Mouse (Mus musculus) neural tube, embryonic 10.5 days (tissue): Measurements from ENCODE around the gene Nrxn1.

ENCODE experiments used
- DNase-seq: peaks from one replicate; pipeline ENCODE4 v3.0.0-alpha.2; 2017; ENCODE audit warnings: low spot score; ENCODE audit errors: extremely low spot score

The Nrxn1 gene

GRCm38 (mm10) chr17:90809197-90810163 is 283.4 kb downstream of the Nrxn1 start:
- peak; percentile 23 for DNase-seq

GRCm38 (mm10) chr17:90808256-90808655 is 284.6 kb downstream of the Nrxn1 start:
- no peak for DNase-seq

GRCm38 (mm10) chr17:90807199-90807598 is 285.7 kb downstream of the Nrxn1 start:
- no peak for DNase-seq

GRCm38 (mm10) chr17:90798689-90799088 is 294.2 kb downstream of the Nrxn1 start:
- no peak for DNase-seq

- DNase-seq, result no peak
Measured at GRCm38 (mm10) chr17:90797659-90798288, 295.1 kb downstream of the Nrxn1 start.

- no peak for DNase-seq
Measured at GRCm38 (mm10) chr17:90796974-90797373, 295.9 kb downstream of the Nrxn1 start.

- DNase-seq, result no peak
Measured at GRCm38 (mm10) chr17:90788491-90789127, 304.3 kb downstream of the Nrxn1 start.

GRCm38 (mm10) chr17:90788040-90788439 is 304.8 kb downstream of the Nrxn1 start:
- DNase-seq, result no peak

GRCm38 (mm10) chr17:90787121-90787788 is 305.6 kb downstream of the Nrxn1 start:
- no peak for DNase-seq

GRCm38 (mm10) chr17:90780481-90780880 is 312.4 kb downstream of the Nrxn1 start:
- no peak for DNase-seq

GRCm38 (mm10) chr17:90775397-90775796 is 317.5 kb downstream of the Nrxn1 start:
- DNase-seq, result no peak

- DNase-seq, result no peak
Measured at GRCm38 (mm10) chr17:90773233-90773632, 319.6 kb downstream of the Nrxn1 start.

GRCm38 (mm10) chr17:90768216-90768615 is 324.7 kb downstream of the Nrxn1 start:
- no peak for DNase-seq

GRCm38 (mm10) chr17:90727124-90727523 is 365.7 kb downstream of the Nrxn1 start:
- DNase-seq, result no peak

GRCm38 (mm10) chr17:90704773-90705172 is 388.1 kb downstream of the Nrxn1 start:
- DNase-seq, result no peak

GRCm38 (mm10) chr17:90702626-90703025 is 390.2 kb downstream of the Nrxn1 start:
- no peak for DNase-seq

GRCm38 (mm10) chr17:90696071-90696800 is 396.6 kb downstream of the Nrxn1 start:
- DNase-seq, result peak; percentile 19

- DNase-seq, result no peak
Measured at GRCm38 (mm10) chr17:90695086-90695584, 397.7 kb downstream of the Nrxn1 start.

- no peak for DNase-seq
Measured at GRCm38 (mm10) chr17:90684172-90684571, 408.7 kb downstream of the Nrxn1 start.

GRCm38 (mm10) chr17:90681019-90681418 is 411.9 kb downstream of the Nrxn1 start:
- no peak for DNase-seq

GRCm38 (mm10) chr17:90676676-90677075 is 416.2 kb downstream of the Nrxn1 start:
- DNase-seq, result no peak
